Mouse (Mus musculus): Measurements from ENCODE around the gene Pdzd7.

Gene Pdzd7

DNA sequence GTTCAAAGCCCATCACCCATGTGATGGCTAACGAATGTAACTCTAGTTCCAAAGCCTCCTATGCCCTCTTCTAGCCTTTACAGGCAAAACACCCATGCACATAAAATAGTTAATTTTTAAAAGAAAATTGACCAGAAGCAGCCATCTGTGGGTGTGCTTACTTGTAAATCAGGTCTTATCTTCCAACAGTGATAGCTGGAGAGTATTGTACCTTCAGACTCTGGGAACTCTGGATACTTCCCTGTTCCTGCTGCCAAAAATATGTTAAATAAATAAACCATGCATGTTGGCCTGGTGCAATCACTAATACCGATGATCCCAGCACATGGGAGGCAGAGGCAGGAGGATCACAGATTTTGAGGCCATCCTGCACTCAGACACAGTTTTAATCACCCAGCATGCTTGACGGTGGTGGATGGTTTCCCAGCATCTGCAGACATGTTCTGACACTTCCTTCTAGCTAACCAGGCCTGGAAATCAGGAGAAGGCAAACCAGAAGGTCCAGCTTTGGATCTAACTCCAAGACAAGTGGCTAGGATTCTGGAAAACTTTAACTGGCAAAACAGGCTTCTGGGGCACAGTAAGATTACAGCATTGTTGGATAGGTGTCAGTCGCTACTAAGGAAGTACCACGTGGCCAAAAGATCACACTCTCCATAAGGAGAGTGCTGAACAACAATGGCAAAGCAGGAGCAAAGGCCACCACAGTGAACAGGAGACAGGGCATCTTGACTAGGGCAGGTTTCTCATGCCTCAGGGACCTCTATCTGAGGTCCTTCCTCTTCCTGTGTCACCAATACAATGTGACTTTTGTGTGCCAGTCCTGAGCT is 60.1 kb downstream of the Pdzd7 start:
- no peak for DNase-seq (ENCODE audit: low read depth, low spot score)

DNA sequence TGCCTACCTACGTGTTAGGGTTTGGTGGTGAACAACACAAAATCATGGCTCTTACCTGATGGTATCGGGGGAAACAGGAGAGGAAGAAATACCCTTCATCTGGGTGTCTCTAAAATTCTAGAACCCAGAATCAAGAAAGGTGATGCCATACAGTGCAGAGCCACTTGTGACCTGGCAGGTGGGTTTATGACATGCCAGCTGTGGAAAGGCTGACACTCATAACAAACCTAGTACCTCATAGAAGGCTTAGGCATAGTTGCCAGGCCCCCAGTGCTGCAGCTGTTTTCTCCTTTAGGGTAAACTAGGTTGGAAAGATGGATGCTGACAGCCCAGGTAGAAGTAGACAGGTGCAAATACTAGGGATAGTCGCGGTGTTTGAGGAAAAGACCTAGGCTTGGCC is 61.1 kb downstream of the Pdzd7 start:
- DNase-seq (ENCODE audit: low read depth, low spot score): no peak

DNA sequence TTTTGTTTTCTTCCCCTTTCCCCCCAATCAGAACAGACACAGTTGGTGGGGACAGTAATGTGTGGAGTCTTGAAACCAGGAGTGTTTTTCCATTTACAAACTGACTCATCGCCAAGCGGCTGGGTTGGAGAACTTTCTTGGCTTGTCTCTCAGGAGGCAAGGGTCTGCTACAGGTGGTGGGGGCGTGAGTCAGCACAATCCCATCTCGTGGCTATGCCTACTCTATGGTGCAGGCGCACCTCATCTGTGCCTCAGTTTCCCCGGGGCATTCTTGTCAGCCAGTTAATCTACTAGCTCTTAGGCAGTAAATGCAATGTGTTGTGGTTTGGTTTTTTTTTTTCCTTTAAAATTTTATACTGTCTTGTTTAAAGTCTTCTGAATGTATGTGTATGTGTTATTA is 62.2 kb downstream of the Pdzd7 start:
- no peak for DNase-seq (ENCODE audit: low read depth, low spot score)

DNA sequence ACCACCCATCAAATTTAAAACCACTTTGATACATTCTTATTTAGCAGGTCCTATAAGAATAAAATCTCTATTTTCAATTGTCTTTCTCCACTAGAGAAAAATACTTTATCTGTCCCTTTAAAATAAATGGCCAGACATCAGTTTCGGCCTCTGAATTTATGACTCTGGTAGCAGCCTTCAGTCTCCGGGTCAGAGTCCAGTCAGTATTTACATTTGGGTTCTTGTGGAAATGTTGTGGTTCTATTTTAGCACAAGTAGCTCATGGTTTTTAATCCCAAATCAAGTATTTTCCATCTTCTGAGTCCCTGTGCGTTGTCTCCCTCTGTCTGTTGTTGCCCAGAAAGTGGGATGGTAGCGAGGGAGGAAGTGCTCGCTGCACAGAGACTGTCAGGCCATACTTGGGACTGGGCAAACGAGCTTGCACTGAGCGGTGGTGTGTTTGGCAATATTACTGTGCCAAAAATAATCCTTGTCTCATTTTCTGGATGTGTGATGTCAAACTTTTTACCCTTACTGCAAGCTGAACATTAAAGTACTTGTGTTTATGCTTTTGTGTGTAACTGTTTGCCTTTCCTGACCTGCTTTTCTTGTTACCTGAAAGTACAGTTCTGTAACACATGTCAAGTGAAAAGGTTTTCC is 62.9 kb downstream of the Pdzd7 start:
- no peak for DNase-seq (ENCODE audit: low read depth, low spot score)

DNA sequence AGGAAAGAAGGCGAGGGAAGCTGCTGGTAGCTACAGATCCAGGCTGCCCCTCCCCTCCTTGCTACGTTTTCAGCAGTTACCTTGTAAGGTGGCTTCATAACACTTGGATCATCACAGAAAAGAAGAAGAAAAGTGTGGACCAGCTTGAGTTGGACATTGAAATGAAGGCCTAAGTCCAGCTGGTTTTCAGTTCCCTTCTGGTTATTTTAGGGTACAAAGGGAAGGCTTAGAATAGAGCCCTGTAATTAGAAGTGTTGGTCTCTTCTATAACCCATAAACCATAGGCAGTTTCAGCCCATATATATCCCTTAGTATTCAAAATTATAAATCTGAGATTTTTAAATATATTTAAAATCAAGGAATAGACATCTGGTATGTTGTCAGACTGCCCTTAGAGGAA is 64.7 kb downstream of the Pdzd7 start:
- DNase-seq (ENCODE audit: low read depth, low spot score): no peak

DNA sequence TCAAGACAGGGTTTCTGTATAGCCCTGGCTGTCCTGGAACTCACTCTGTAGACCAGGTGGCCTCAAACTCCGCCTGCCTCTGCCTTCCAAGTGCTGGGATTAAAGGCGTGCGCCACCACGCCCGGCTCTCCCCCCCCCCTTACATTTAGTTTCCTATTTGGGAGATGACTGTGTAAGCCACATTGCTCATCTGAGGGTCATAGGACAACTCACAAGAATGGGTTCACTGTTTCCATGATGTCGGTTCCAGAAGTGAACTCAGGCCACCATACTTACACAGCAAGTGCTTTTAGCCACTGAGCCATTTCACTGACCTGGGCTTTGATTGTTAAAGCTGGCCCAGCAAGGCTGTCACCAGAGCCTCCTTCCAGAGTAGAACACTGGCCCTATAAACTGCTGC is 68.4 kb downstream of the Pdzd7 start:
- DNase-seq (ENCODE audit: low read depth, low spot score): no peak
